Mouse (Mus musculus): Measurements from ENCODE around the gene Ctag2.

Gene Ctag2

DNA sequence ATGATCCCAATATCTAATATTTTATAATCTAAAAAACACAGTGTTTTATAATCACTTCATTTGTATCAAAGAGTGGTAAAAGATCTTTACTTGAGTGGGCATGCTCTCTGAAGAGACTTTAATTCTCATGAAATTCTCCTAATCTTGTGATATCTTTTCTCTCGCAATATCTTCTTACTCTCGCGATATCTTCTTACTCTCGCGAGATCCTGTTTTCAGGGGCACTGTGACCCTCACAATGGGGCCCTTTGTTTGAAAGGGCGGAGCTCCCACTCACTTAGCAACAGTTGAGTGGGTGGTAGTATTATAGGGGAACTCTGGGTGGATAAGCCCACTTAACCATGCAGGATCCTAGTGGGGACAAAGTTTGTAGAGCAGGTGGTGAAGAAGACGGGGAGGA lies at the start of gene Ctag2:
TSS of gene Ctag2 (plus strand) at position 301 of the 400 bp plus-strand sequence.
- no peak for DNase-seq

All from cerebellum, adult 9-11 months (tissue).